Mouse (Mus musculus): ENCODE data around the gene Gps2. TPM values are rescaled to one million over a fixed set of nuclear protein-coding genes. Genes with fewer than 3 reads are reported as not detected.

The Gps2 gene
- polyA plus RNA-seq, 1 experiment, result 290 TPM

DNA sequence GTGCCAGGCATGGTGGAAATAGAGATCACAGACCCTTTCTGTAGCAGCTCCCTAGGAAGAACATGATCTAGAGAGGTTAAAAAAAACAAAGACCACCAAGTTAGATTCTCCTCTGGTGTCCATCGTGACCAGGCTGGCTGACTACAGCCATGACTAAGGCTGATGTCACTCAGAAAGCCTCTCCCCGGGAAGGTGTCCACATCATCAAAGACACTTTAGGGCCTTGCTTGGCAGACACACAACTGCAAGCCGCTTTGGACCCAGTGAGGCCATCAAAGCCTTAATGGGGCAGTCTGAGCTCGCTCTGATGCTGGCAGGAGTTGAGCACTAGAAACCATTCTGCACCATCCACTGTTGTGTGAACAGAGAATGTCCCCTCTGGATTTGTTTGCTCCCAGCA is 41.2 kb upstream of the Gps2 start:
- Histone ChIP-seq H3K27ac (ENCODE audit: control insufficient read depth, insufficient read depth, low read depth, low read length) (no peak overlapping the region), H3K4me3 (ENCODE audit: control insufficient read depth, low read depth, low read length) (no peak overlapping the region), H3K27me3 (ENCODE audit: control insufficient read depth, insufficient read depth, low read length) (no peaks in the 10 kb centered on the region), H3K4me1 (ENCODE audit: control insufficient read depth, insufficient read depth, low read length) (peaks cover 10% of the 10 kb centered on the region), H3K36me3 (ENCODE audit: control insufficient read depth, insufficient read depth, low read length) (no peaks in the 10 kb centered on the region)
- TF ChIP-seq CTCF (IDR thresholded peaks at IDR 0.05; ENCODE audit: control insufficient read depth, insufficient read depth, insufficient replicate concordance, low read depth, low read length) (no peak), POLR2A (IDR thresholded peaks at IDR 0.05; ENCODE audit: control insufficient read depth, low read depth, low read length) (no peak)

DNA sequence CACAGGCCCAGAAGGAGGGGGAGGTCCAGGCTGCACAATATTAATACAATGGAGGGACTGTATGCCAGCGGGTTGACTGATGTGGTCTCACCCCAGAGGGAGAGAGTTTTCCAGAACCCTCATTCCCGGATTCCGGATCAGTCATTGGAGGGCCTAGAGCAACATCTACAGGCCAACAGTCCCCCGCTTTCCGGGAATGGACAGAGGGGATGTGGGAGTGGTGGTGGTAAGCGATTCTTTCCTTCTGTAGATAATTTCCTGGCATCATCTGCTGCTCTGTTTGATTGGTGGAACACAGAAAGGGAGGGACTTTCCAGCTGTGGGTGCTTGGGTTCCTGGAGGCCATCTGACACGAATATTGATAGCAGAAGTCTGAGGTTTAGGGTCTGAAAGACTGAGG is 37.5 kb upstream of the Gps2 start:
- TF ChIP-seq CTCF (IDR thresholded peaks at IDR 0.05; ENCODE audit: control insufficient read depth, insufficient read depth, insufficient replicate concordance, low read depth, low read length) (no peak), POLR2A (IDR thresholded peaks at IDR 0.05; ENCODE audit: control insufficient read depth, low read depth, low read length) (no peak)
- Histone ChIP-seq H3K36me3 (ENCODE audit: control insufficient read depth, insufficient read depth, low read length) (no peaks in the 10 kb centered on the region), H3K4me1 (ENCODE audit: control insufficient read depth, insufficient read depth, low read length) (peaks cover 26% of the 10 kb centered on the region), H3K4me3 (ENCODE audit: control insufficient read depth, low read depth, low read length) (peak overlapping the region; percentile 81), H3K27me3 (ENCODE audit: control insufficient read depth, insufficient read depth, low read length) (no peaks in the 10 kb centered on the region), H3K27ac (ENCODE audit: control insufficient read depth, insufficient read depth, low read depth, low read length) (no peak overlapping the region)

DNA sequence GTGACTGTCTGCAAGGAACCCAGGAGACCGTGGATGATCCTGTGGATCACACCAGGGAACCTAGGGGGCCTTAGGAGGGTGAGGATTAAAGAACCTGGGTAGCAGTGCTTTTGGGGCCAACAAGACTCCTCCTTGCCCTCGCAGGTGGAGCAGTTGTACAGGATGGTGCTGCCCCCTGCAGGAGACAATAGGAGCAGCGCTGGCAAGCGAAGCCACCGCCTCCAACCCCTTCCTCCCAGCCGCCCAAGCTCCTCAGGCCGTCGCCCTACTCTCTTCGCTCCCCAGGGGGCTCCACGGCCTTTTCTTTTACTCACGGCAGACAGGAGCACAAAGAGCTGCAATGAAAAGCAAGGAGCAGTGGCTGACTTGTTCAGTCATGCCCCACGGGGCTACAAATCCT is 36.8 kb upstream of the Gps2 start:
- no peak overlapping the region for H3K27ac ChIP-seq (ENCODE audit: control insufficient read depth, insufficient read depth, low read depth, low read length)
- peaks cover 32% of the 10 kb centered on the region for H3K4me1 ChIP-seq (ENCODE audit: control insufficient read depth, insufficient read depth, low read length)

DNA sequence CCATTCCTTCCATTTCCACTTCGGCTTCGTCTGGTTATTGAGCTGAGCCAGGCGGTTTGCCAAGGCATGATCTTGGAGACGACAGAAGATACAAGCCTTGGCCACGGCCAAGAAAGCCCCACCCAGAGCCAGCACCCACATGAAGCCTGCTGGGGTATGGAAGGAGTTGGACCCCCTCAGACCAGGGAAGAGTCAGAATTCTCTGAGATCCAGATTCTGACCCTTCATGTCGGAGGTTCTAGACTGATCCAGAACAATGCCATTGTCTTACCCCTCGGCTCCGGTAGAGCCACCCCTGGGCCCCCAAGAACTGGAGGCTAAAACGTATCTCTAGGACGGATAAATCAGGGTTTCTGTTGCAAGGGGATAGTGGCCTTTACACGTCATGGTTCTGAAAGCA is 35.8 kb upstream of the Gps2 start, which contains the start of gene Tmem95:
Tmem95 (minus strand) TSS at position 141 of the 400 bp plus-strand sequence.
- Histone ChIP-seq H3K4me1 (ENCODE audit: control insufficient read depth, insufficient read depth, low read length) (peaks cover 35% of the 10 kb centered on the region), H3K4me3 (ENCODE audit: control insufficient read depth, low read depth, low read length) (peak within 1 kb of the TSS; percentile 81), H3K36me3 (ENCODE audit: control insufficient read depth, insufficient read depth, low read length) (no peaks in the 10 kb centered on the region), H3K27ac (ENCODE audit: control insufficient read depth, insufficient read depth, low read depth, low read length) (no peak within 1 kb of the TSS), H3K27me3 (ENCODE audit: control insufficient read depth, insufficient read depth, low read length) (no peaks in the 10 kb centered on the region)
- TF ChIP-seq CTCF (IDR thresholded peaks at IDR 0.05; ENCODE audit: control insufficient read depth, insufficient read depth, insufficient replicate concordance, low read depth, low read length) (no peak), POLR2A (IDR thresholded peaks at IDR 0.05; ENCODE audit: control insufficient read depth, low read depth, low read length) (0 out of 2 replicates have a peak, but pooled peaks have one; percentile 35)

More for the DNA sequence above, 36.8 kb upstream of the Gps2 start:
- Histone ChIP-seq H3K36me3 (ENCODE audit: control insufficient read depth, insufficient read depth, low read length) (no peaks in the 10 kb centered on the region), H3K27me3 (ENCODE audit: control insufficient read depth, insufficient read depth, low read length) (no peaks in the 10 kb centered on the region), H3K4me3 (ENCODE audit: control insufficient read depth, low read depth, low read length) (peak overlapping the region; percentile 81)
- no peak for TF ChIP-seq POLR2A (IDR thresholded peaks at IDR 0.05; ENCODE audit: control insufficient read depth, low read depth, low read length)
- TF ChIP-seq CTCF (IDR thresholded peaks at IDR 0.05; ENCODE audit: control insufficient read depth, insufficient read depth, insufficient replicate concordance, low read depth, low read length), result peak; percentile 94

DNA sequence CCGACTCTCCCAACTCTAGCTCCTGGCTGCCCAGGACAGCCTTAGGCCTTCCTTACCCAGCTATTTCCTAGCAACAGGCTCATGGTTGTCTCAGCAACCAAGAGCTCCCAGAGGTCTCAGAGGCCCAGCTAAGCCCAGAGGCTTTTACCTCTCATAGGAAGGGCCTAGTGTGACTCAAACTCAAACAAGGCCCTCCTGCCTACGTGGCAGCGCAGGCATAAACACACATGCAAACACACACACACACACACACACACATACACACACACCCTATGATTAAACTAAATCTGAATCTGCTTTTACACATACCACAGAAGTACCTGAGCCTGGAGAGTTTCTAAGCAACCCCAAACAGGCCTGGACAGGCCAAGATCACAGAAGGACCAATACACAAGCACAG is 35.3 kb upstream of the Gps2 start:
- Histone ChIP-seq H3K36me3 (ENCODE audit: control insufficient read depth, insufficient read depth, low read length) (no peaks in the 10 kb centered on the region), H3K27me3 (ENCODE audit: control insufficient read depth, insufficient read depth, low read length) (no peaks in the 10 kb centered on the region), H3K4me3 (ENCODE audit: control insufficient read depth, low read depth, low read length) (peak overlapping the region; percentile 81; the same call in 1 of the 2 replicates), H3K27ac (ENCODE audit: control insufficient read depth, insufficient read depth, low read depth, low read length) (no peak overlapping the region), H3K4me1 (ENCODE audit: control insufficient read depth, insufficient read depth, low read length) (peaks cover 35% of the 10 kb centered on the region)
- no peak for TF ChIP-seq POLR2A (IDR thresholded peaks at IDR 0.05; ENCODE audit: control insufficient read depth, low read depth, low read length)
- no peak for TF ChIP-seq CTCF (IDR thresholded peaks at IDR 0.05; ENCODE audit: control insufficient read depth, insufficient read depth, insufficient replicate concordance, low read depth, low read length)

DNA sequence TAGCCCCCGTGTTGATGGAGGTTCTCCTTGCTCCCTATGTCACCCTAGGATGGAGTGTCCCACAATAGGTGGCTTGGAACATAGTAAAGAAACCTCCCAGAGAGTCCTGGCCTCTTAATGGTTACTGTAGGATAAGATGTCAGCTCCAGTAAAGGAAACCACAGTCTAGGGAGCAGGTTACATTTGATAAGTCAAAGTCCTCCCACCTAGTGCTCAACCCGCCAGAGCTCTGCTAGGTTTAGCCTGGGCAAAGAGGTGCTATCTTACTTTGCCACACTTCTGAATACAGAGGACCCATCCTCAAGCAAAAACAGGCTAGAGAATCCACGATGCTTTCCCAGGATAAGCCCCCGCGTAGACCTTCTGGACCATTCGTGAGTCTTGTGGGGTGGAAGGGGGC is 34.7 kb upstream of the Gps2 start:
- Histone ChIP-seq H3K4me3 (ENCODE audit: control insufficient read depth, low read depth, low read length) (no peak overlapping the region), H3K4me1 (ENCODE audit: control insufficient read depth, insufficient read depth, low read length) (peaks cover 35% of the 10 kb centered on the region), H3K36me3 (ENCODE audit: control insufficient read depth, insufficient read depth, low read length) (no peaks in the 10 kb centered on the region), H3K27ac (ENCODE audit: control insufficient read depth, insufficient read depth, low read depth, low read length) (no peak overlapping the region), H3K27me3 (ENCODE audit: control insufficient read depth, insufficient read depth, low read length) (no peaks in the 10 kb centered on the region)
- TF ChIP-seq POLR2A (IDR thresholded peaks at IDR 0.05; ENCODE audit: control insufficient read depth, low read depth, low read length), result no peak
- TF ChIP-seq CTCF (IDR thresholded peaks at IDR 0.05; ENCODE audit: control insufficient read depth, insufficient read depth, insufficient replicate concordance, low read depth, low read length), result no peak

DNA sequence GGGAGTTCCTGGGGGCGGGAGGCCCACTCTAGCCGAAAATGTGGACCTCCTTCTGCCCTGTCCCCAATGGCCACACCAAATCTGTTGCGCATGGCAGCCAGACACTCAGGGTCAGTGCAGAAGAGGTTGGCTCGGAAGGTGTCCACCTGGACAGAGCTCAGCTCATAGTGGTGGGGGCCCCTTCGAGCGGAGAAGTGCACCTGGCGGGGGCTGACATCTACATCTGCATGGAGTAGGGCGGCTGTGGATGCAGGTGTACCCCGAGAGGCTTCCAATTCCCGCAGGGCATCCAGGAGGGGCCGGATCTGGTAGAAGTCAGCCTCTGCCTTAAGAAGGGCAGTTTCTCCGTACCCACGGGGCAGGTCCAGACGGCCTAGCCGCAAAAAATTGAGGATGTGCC is 34.0 kb upstream of the Gps2 start:
- no peak for TF ChIP-seq POLR2A (IDR thresholded peaks at IDR 0.05; ENCODE audit: control insufficient read depth, low read depth, low read length)
- no peaks in the 10 kb centered on the region for H3K36me3 ChIP-seq (ENCODE audit: control insufficient read depth, insufficient read depth, low read length)
- H3K27me3 ChIP-seq (ENCODE audit: control insufficient read depth, insufficient read depth, low read length), result no peaks in the 10 kb centered on the region
- no peak overlapping the region for H3K27ac ChIP-seq (ENCODE audit: control insufficient read depth, insufficient read depth, low read depth, low read length)
- peaks cover 37% of the 10 kb centered on the region for H3K4me1 ChIP-seq (ENCODE audit: control insufficient read depth, insufficient read depth, low read length)
- peak overlapping the region; percentile 25 for H3K4me3 ChIP-seq (ENCODE audit: control insufficient read depth, low read depth, low read length)

DNA sequence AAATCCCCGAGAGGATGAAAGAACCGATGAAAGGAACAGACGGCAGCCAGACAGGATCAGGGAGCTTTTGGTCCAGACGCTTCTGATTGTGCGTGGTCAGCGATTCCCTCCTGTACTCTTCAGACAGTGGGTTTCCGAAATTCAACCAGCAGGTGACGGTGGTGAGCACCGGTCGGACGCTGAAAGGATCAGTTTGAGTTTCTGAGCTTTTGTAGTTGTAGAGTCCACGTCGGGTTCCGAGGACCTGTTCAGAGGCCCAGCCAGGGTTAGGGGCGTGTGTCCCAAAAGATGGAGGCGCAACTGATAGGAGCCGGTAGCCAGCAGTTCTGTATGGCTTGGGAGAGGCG is 33.2 kb upstream of the Gps2 start:
- H3K4me3 ChIP-seq (ENCODE audit: control insufficient read depth, low read depth, low read length), result peak overlapping the region; percentile 66
- TF ChIP-seq CTCF (IDR thresholded peaks at IDR 0.05; ENCODE audit: control insufficient read depth, insufficient read depth, insufficient replicate concordance, low read depth, low read length) (peak; percentile 53; the same call in 1 of the 2 replicates), POLR2A (IDR thresholded peaks at IDR 0.05; ENCODE audit: control insufficient read depth, low read depth, low read length) (no peak)
- peaks cover 37% of the 10 kb centered on the region for H3K4me1 ChIP-seq (ENCODE audit: control insufficient read depth, insufficient read depth, low read length)

More for the DNA sequence above, 33.2 kb upstream of the Gps2 start:
- Histone ChIP-seq H3K27ac (ENCODE audit: control insufficient read depth, insufficient read depth, low read depth, low read length) (peak overlapping the region; percentile 30), H3K27me3 (ENCODE audit: control insufficient read depth, insufficient read depth, low read length) (no peaks in the 10 kb centered on the region), H3K36me3 (ENCODE audit: control insufficient read depth, insufficient read depth, low read length) (no peaks in the 10 kb centered on the region)
